Mouse (Mus musculus): ENCODE results near the gene Prelid3b.
A peak's percentile ranks its signal among the peaks of the same experiment; 100 is the strongest.

- no peak for TF ChIP-seq CTCF (IDR thresholded peaks at IDR 0.05; ENCODE audit: borderline replicate concordance, extremely low read depth, insufficient read depth, insufficient read length)
- peak; percentile 32; the same call in 1 of the 2 replicates for TF ChIP-seq POLR2A (IDR thresholded peaks at IDR 0.05; ENCODE audit: borderline replicate concordance, extremely low read depth, insufficient read depth, insufficient read length, poor library complexity, severe bottlenecking)
These were observed 57.1 kb downstream of the Prelid3b start, which contains the start of gene Nelfcd for GRCm38 (mm10) chr2:174415731-174416310.

All from brain, embryonic 14.5 days (tissue).